Comparison of ENCODE assay signal across 29 mouse cellular contexts in the genomic region with DNA sequence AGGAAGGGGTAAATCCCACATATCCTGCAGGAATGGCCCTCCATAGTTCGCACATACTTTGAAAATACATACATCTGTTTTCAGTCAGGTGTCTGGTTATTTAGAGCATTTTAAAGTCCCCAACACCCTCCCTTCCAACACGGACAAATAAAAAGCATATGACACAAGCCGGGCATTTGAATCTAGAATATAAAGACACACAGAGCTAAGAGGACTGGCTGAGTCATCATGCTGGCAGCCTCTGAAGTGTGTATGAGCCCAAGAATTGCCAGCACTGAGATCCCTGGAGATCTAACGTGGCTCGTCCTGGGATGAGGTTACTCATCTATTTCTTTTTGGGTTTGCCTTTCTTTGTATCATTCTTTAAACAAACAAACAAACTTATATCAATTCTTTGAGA. TPM values are rescaled to one million over a fixed set of nuclear protein-coding genes. Genes with fewer than 3 reads are reported as not detected.
DNase-seq lines count a peak whose midpoint lies in the region; TF ChIP-seq lines count a peak whose summit lies in the region.
"Had no signal": no experiment of that assay in that cellular context is flagged by ENCODE, and none has a peak within 500 bp of the region (broad histone marks: within the 10 kb centered on the region; RNA-seq: fewer than 3 reads in every experiment).

No protein-coding gene starts in this region.

- H3K79me2 ChIP-seq in heart, adult 2 months (replicated peaks; ENCODE audit: control insufficient read depth, insufficient read depth, low read length), result no peaks in the 10 kb centered on the region

- WGBS in heart, adult 2 months, result 65% methylated on average over 5 of the region's 5 CpGs

- no peaks in the 10 kb centered on the region for H3K27me3 ChIP-seq in heart, adult 2 months (ENCODE audit: control insufficient read depth, insufficient read depth, low read length)
- H3K27me3 ChIP-seq: forebrain, embryonic 15.5 days; heart, embryonic 15.5 days; hindbrain, embryonic 12.5 days; intestine, embryonic 15.5 days; limb, embryonic 13.5 days; liver, embryonic 12.5 days; stomach, embryonic 15.5 days had no signal

- intact Hi-C loops in left cerebral cortex, adult 2 months (cut with DNase I), result no loop called here
- intact Hi-C loops in heart, adult 2 months (cut with DNase I), result no loop called here

- no peaks in the 10 kb centered on the region for H3K36me3 ChIP-seq in heart, adult 2 months (ENCODE audit: control insufficient read depth, insufficient read depth, low read length)
- H3K36me3 ChIP-seq: forebrain, embryonic 10.5 days; forebrain, embryonic 15.5 days; heart, embryonic 10.5 days; heart, embryonic 15.5 days; hindbrain, embryonic 12.5 days; intestine, embryonic 15.5 days; limb, embryonic 13.5 days; liver, embryonic 12.5 days; stomach, embryonic 15.5 days had no signal

- TF ChIP-seq POLR2A in heart, adult 2 months (IDR thresholded peaks at IDR 0.05; ENCODE audit: insufficient read depth, low read depth, low read length), result no peak

- H3K27ac ChIP-seq in left cerebral cortex, adult 2 months, result 0 out of 2 replicates have a peak overlapping the region, but pooled peaks have one; percentile 5
- H3K27ac ChIP-seq in heart, adult 2 months, result no peak overlapping the region
- H3K27ac ChIP-seq: forebrain, embryonic 10.5 days; forebrain, embryonic 15.5 days; heart, embryonic 10.5 days; heart, embryonic 15.5 days; hindbrain, embryonic 12.5 days; hindbrain, postnatal 0 days; intestine, embryonic 15.5 days; limb, embryonic 13.5 days; liver, embryonic 12.5 days; stomach, embryonic 15.5 days had no signal

- H3K4me3 ChIP-seq in left cerebral cortex, adult 2 months, result no peak overlapping the region
- no peak overlapping the region for H3K4me3 ChIP-seq in heart, adult 2 months
- H3K4me3 ChIP-seq: forebrain, embryonic 10.5 days; forebrain, embryonic 15.5 days; heart, embryonic 10.5 days; heart, embryonic 15.5 days; hindbrain, embryonic 12.5 days; intestine, embryonic 15.5 days; limb, embryonic 13.5 days; liver, embryonic 12.5 days; stomach, embryonic 15.5 days had no signal

- no peaks in the 10 kb centered on the region for H3K4me1 ChIP-seq in heart, adult 2 months (ENCODE audit: control insufficient read depth, insufficient read depth, low read length)
- H3K4me1 ChIP-seq: forebrain, embryonic 10.5 days; forebrain, embryonic 15.5 days; heart, embryonic 10.5 days; heart, embryonic 15.5 days; hindbrain, embryonic 12.5 days; intestine, embryonic 15.5 days; stomach, embryonic 15.5 days had no signal

- no peak for TF ChIP-seq EP300 in heart, adult 2 months (IDR thresholded peaks at IDR 0.05; ENCODE audit: insufficient read depth, low read depth, low read length)

- no peak for TF ChIP-seq CTCF in left cerebral cortex, adult 2 months (IDR thresholded peaks at IDR 0.05)
- TF ChIP-seq CTCF in heart, adult 2 months (IDR thresholded peaks at IDR 0.05), result no peak

- H3K9ac ChIP-seq in heart, adult 2 months (ENCODE audit: low read depth, low read length), result no peak overlapping the region
- H3K9ac ChIP-seq: forebrain, embryonic 15.5 days; heart, embryonic 15.5 days; hindbrain, embryonic 12.5 days; intestine, embryonic 15.5 days; limb, embryonic 13.5 days; liver, embryonic 12.5 days; liver, postnatal 0 days; stomach, embryonic 15.5 days had no signal

- DNase-seq in adrenal gland, postnatal 36 days, result peak; percentile 7 to 21
- no peak for DNase-seq in adrenal gland, postnatal 4 days (ENCODE audit: low spot score in 2 of 2)
- DNase-seq in left cerebral cortex, adult 2 months (ENCODE audit: extremely low spot score in 1 of 2, low spot score in 2 of 2), result no peak
- no peak for DNase-seq in left cerebral cortex, adult 8-10 months (ENCODE audit: low spot score in 2 of 2)
- peak; percentile 33 for DNase-seq in Muller cell, postnatal 12 days (ENCODE audit: inconsistent ontology term)
- DNase-seq in fibroblast of lung, adult 2 months (ENCODE audit: low read depth), result peak; percentile 48
- no peak for DNase-seq in heart, adult 2 months
- DNase-seq in urinary bladder, adult 2 months (ENCODE audit: low spot score), result no peak
- DNase-seq: adrenal gland, postnatal 10 days; cerebellum, adult 2 months; cerebellum, postnatal 14 days; gastrocnemius, postnatal 36 days; heart, postnatal 36 days; kidney, adult 2 months; layer of hippocampus, adult 9-11 months; liver, postnatal 0 days; lung, postnatal 36 days; right cerebral cortex, postnatal 14 days; thymus, postnatal 14 days had no signal

RNA-seq across cellular contexts. Expression of gene Eea1, which starts 29.4 kb away (rescaled TPM):
- total RNA-seq in adrenal gland, postnatal 36 days (2021), result 10 to 100 TPM; 27.0 to 42.1 TPM
- 10 to 100 TPM; 29.4 to 33.9 TPM for total RNA-seq in adrenal gland, postnatal 4 days (2021)
- total RNA-seq in left cerebral cortex, adult 2 months (2021), result 10 to 100 TPM; 34.3 to 34.4 TPM
- total RNA-seq in left cerebral cortex, adult 8-10 months (2022), result 10 to 100 TPM; 35.3 to 38.5 (median 36.6) TPM
- 10 to 100 TPM; 30.3 to 30.9 TPM for total RNA-seq in heart, adult 2 months (2021)
- polyA plus RNA-seq in heart, adult 2 months (2012; rRNA removed), result 3.1 and 6.6 TPM in 2 replicates
- 14.5 and 16.6 TPM in 2 replicates for polyA plus RNA-seq in urinary bladder, adult 2 months (2012; rRNA removed)

Comparison
In these comparisons a context has a peak if more than half of its experiments do, and no peak if none do; other contexts are left out.
1. DNase-seq: peak in adrenal gland, postnatal 36 days (2 of 2), Muller cell, postnatal 12 days (single experiment) and fibroblast of lung, adult 2 months (single experiment); none in adrenal gland, postnatal 4 days (0 of 2), left cerebral cortex, adult 2 months (0 of 2), left cerebral cortex, adult 8-10 months (0 of 2), heart, adult 2 months (0 of 2) and urinary bladder, adult 2 months (single experiment).